Mouse (Mus musculus): Measurements from ENCODE around the gene Rdh16f2. TPM values are rescaled to one million over a fixed set of nuclear protein-coding genes. Genes with fewer than 3 reads are reported as not detected.
"Not testable (repeated sequence)": the region's sequence is repeated elsewhere in the genome, so short reads cannot be mapped to it uniquely, and the experiment has no call there.

The Rdh16f2 gene
- polyA plus RNA-seq (2012; rRNA removed): not detected in 2 replicates

DNA sequence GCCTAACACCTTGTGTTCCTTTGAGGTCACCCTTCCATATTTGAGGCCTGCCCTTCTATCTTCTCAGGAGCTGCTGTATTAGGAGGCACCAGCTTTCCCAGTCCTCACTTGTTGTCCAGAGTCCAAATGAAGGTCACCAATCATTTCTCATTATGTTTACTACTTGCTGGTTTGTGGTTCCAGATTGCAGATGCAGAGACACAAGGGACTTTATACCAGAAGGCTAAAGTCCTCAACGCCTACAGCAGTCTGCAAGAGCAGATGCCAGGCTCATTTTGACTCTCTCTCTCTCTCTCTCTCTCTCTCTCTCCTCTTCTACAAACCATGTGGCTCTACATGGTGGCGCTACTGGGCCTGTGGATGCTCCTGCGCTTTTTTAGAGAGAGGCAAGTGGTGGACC, at the start of gene Rdh16f2:
TSS of gene Rdh16f2 (plus strand) at position 243 of the 400 bp plus-strand sequence.
- Histone ChIP-seq H3K4me1 (ENCODE audit: control insufficient read depth, insufficient read depth, low read length) (no peaks in the 10 kb centered on the region), H3K4me3 (replicated peaks; ENCODE audit: insufficient read depth, low read depth, low read length) (no peak within 1 kb of the TSS), H3K27me3 (ENCODE audit: control insufficient read depth, insufficient read depth, low read length) (no peaks in the 10 kb centered on the region), H3K27ac (ENCODE audit: insufficient read depth, low read length) (no peak within 1 kb of the TSS)
- TF ChIP-seq CTCF (IDR thresholded peaks at IDR 0.05; ENCODE audit: borderline replicate concordance, insufficient read depth, low read depth, low read length) (no peak), POLR2A (IDR thresholded peaks at IDR 0.05; ENCODE audit: borderline replicate concordance, insufficient read depth, low read length) (no peak)
- 77% methylated on average over 3 of the region's 3 CpGs for WGBS
- DNase-seq: no peak

DNA sequence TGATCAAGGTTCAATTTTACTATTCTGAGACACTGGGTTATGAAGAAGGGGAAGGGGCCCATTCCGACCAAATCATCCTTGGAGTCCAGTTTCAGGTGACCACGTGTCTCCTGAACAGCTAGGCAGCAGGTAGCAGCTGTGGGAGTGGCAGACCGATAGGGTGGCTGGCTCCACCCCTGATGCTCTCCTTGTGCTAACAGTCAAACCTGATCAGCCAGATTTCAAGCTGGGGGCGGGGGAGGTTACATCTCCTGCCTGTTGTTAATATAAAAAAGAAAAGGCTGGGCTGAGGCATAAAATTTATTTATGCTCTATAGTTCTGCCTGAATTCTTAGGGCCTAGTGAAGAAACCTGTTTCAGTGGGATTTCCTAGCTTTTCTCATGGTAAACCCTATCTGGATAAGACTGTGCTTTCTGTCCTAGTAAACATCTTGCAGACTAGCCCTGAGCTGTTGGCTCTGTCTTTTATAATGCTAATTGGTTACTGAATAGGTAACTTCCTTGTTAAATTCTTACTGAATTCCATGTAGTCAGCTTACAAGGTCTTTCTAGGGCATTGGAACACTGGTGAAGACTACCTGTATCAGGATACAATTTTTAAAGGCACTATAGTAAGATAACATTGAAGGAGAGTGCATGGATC, 48.9 kb upstream of the Rdh16f2 start:
- not testable (repeated sequence) for DNase-seq; H3K27me3 ChIP-seq (ENCODE audit: control insufficient read depth, insufficient read depth, low read length); H3K4me3 ChIP-seq (replicated peaks; ENCODE audit: insufficient read depth, low read depth, low read length); H3K27ac ChIP-seq (ENCODE audit: insufficient read depth, low read length); H3K4me1 ChIP-seq (ENCODE audit: control insufficient read depth, insufficient read depth, low read length)
- WGBS: 80% methylated on average over 4 of the region's 4 CpGs

DNA sequence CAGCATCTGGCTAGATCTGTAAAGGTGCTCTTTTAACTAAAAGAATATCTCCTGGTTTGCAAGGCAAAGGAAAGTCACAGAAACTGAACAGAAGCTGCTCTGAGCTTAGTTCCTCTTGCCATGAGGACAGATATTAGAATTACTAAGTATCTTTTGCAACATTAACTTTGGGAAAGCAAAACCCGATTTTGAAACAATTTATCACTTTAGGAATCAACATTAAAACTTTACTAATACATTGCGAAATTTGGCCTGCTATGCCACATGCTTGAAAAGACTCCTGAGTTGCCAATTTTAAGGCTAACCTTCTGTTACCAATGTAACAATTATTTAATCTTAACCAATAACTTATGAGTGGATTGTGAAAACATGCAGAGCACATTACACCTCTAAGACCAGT, 44.5 kb upstream of the Rdh16f2 start:
- H3K27ac ChIP-seq (ENCODE audit: insufficient read depth, low read length); H3K27me3 ChIP-seq (ENCODE audit: control insufficient read depth, insufficient read depth, low read length); H3K4me1 ChIP-seq (ENCODE audit: control insufficient read depth, insufficient read depth, low read length); DNase-seq; H3K4me3 ChIP-seq (replicated peaks; ENCODE audit: insufficient read depth, low read depth, low read length): not testable (repeated sequence)
- WGBS: 88% methylated on average over 2 of the region's 2 CpGs

DNA sequence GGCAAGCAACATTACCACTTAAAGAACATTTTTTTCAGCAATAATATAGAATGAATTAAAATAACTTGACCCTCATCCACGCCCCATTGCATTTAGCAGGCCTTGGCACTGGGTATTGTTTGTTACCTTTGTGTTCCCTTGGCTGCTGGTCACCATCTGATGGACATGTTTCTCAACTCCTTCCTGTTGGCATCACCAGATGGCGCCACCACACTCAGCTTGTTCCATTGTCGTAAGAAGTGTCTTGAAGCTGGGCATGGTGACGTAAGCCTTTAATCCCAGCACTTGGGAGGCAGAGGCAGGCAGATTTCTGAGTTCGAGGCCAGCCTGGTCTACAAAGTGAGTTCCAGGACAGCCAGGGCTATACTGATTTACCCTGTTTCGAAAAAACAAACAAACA, 40.9 kb upstream of the Rdh16f2 start:
- no peak for DNase-seq
- Histone ChIP-seq H3K4me1 (ENCODE audit: control insufficient read depth, insufficient read depth, low read length) (peaks cover 9% of the 10 kb centered on the region; the same call in 1 of the 2 replicates), H3K27ac (ENCODE audit: insufficient read depth, low read length) (no peak overlapping the region), H3K27me3 (ENCODE audit: control insufficient read depth, insufficient read depth, low read length) (no peaks in the 10 kb centered on the region), H3K4me3 (replicated peaks; ENCODE audit: insufficient read depth, low read depth, low read length) (no peak overlapping the region)
- whole genome bisulfite sequencing: 74% methylated on average over 6 of the region's 6 CpGs
- TF ChIP-seq POLR2A (IDR thresholded peaks at IDR 0.05; ENCODE audit: borderline replicate concordance, insufficient read depth, low read length) (no peak), CTCF (IDR thresholded peaks at IDR 0.05; ENCODE audit: borderline replicate concordance, insufficient read depth, low read depth, low read length) (peak; percentile 18; the same call in 1 of the 2 replicates)

DNA sequence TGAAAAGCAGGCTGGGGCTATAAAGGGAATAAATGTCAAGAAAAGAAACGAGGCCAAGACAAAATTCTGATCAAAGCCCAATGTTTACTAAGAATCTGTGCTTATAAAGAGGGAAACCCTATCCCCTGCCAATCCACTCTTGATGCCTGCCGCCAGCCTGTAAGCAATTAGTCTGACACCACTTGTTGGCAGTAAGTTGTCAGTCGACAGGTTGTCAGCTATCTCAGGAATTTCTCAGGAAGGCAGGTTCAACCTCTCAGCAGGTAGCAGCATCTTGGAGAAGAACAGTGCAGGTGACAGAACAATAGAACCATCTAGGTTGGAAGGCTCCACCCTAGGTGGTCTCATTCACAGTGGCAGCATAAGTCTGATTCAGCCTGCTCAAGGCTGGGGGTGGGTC, 37.2 kb upstream of the Rdh16f2 start:
- H3K27me3 ChIP-seq (ENCODE audit: control insufficient read depth, insufficient read depth, low read length): no peaks in the 10 kb centered on the region
- H3K4me1 ChIP-seq (ENCODE audit: control insufficient read depth, insufficient read depth, low read length): peaks cover 9% of the 10 kb centered on the region; the same call in 1 of the 2 replicates
- TF ChIP-seq POLR2A (IDR thresholded peaks at IDR 0.05; ENCODE audit: borderline replicate concordance, insufficient read depth, low read length): no peak
- TF ChIP-seq CTCF (IDR thresholded peaks at IDR 0.05; ENCODE audit: borderline replicate concordance, insufficient read depth, low read depth, low read length): no peak
- no peak overlapping the region for H3K27ac ChIP-seq (ENCODE audit: insufficient read depth, low read length)
- H3K4me3 ChIP-seq (replicated peaks; ENCODE audit: insufficient read depth, low read depth, low read length): no peak overlapping the region
- peak in 1 of 2 experiments; percentile 38 for DNase-seq
- WGBS: 31% methylated on average over 3 of the region's 3 CpGs

DNA sequence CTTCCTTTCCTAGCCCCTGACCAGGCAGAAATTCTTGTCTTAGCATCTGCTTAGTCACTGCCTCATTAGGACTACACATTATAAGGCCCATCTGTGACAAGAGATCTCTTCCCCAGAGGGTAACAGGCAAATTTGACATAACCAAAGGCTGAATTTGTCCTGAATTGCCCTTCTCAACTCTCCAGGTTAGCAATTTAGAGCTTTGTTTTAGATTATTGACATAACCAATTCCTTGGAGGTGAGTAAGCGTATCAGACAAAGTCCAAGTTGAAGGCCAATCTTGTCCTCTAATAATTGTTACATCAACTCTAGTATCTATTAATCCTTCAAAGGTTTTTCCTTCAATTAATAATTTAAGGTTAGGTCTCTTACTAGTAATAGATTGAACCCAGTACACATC, 32.1 kb upstream of the Rdh16f2 start:
- not testable (repeated sequence) for H3K27me3 ChIP-seq (ENCODE audit: control insufficient read depth, insufficient read depth, low read length); H3K4me1 ChIP-seq (ENCODE audit: control insufficient read depth, insufficient read depth, low read length); H3K4me3 ChIP-seq (replicated peaks; ENCODE audit: insufficient read depth, low read depth, low read length); H3K27ac ChIP-seq (ENCODE audit: insufficient read depth, low read length); DNase-seq
- 95% methylated on average over 1 of the region's 1 CpGs for WGBS

DNA sequence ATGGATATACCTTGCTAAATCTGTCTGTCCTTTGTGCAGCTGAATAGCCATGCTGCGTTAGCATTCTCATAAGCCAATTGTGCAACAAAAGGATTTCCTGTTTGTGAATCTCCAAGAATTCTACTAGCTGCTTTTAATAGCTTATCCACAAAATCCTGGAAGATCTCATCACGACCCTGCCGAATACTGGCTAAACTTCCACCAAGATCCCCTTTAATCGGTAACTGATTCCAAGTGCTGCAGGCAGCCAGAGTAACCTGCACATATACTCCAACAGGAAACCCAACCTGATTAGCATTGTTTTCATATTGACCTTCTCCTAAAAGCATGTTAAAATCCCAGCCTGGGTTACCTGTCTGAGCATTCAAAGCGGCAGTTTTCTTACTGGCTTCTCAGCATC, 31.0 kb upstream of the Rdh16f2 start:
- Histone ChIP-seq H3K27ac (ENCODE audit: insufficient read depth, low read length) (no peak overlapping the region), H3K4me3 (replicated peaks; ENCODE audit: insufficient read depth, low read depth, low read length) (no peak overlapping the region)
- 88% methylated on average over 5 of the region's 5 CpGs for WGBS

DNA sequence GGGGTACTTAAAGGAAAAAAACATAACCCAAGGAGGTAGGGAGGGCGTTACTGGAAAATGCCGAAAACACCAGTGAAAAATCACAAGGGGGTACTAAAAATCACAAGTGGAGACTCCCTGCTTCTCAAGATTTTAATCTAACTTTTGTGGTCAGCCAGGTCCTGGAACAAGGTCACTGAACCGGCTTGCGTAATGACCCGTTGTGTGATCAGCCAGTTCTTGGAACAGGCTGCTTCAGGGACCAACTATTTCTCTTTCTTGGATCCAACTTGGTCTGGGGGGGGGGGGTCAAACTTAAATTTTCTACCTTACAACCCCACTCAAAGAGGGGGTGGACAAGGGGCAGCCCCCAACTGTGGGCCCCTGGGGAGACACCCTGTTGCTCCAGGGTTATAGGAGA, 28.5 kb upstream of the Rdh16f2 start:
- H3K27me3 ChIP-seq (ENCODE audit: control insufficient read depth, insufficient read depth, low read length); H3K4me3 ChIP-seq (replicated peaks; ENCODE audit: insufficient read depth, low read depth, low read length); H3K4me1 ChIP-seq (ENCODE audit: control insufficient read depth, insufficient read depth, low read length); DNase-seq; H3K27ac ChIP-seq (ENCODE audit: insufficient read depth, low read length): not testable (repeated sequence)
- WGBS: 94% methylated on average over 5 of the region's 5 CpGs

More for the DNA sequence above, 31.0 kb upstream of the Rdh16f2 start:
- DNase-seq: no peak
- no peaks in the 10 kb centered on the region for H3K27me3 ChIP-seq (ENCODE audit: control insufficient read depth, insufficient read depth, low read length)
- TF ChIP-seq CTCF (IDR thresholded peaks at IDR 0.05; ENCODE audit: borderline replicate concordance, insufficient read depth, low read depth, low read length) (no peak), POLR2A (IDR thresholded peaks at IDR 0.05; ENCODE audit: borderline replicate concordance, insufficient read depth, low read length) (no peak)
- H3K4me1 ChIP-seq (ENCODE audit: control insufficient read depth, insufficient read depth, low read length): no peaks in the 10 kb centered on the region

DNA sequence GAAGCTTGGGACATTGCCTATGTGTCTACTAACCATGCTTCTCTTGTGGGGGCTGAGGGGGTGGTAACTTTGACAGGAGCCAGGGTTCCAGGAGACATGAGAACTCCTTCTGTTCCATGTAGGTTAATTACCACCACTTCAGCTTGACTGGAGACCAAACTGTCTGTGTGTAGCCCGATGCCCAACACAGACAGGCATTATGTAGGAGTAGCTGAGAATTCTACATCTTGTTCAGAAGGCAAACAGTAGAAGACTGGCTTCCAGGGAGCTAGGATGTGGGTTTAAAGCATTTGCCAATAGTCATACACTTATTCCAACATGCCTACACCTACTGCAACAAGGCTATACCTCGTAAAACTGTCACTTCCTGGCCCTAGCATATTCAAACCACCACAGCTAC, 27.7 kb upstream of the Rdh16f2 start:
- TF ChIP-seq CTCF (IDR thresholded peaks at IDR 0.05; ENCODE audit: borderline replicate concordance, insufficient read depth, low read depth, low read length) (no peak), POLR2A (IDR thresholded peaks at IDR 0.05; ENCODE audit: borderline replicate concordance, insufficient read depth, low read length) (no peak)
- WGBS: 87% methylated on average over 2 of the region's 2 CpGs
- Histone ChIP-seq H3K4me3 (replicated peaks; ENCODE audit: insufficient read depth, low read depth, low read length) (no peak overlapping the region), H3K27me3 (ENCODE audit: control insufficient read depth, insufficient read depth, low read length) (no peaks in the 10 kb centered on the region), H3K4me1 (ENCODE audit: control insufficient read depth, insufficient read depth, low read length) (no peaks in the 10 kb centered on the region), H3K27ac (ENCODE audit: insufficient read depth, low read length) (no peak overlapping the region)
- no peak for DNase-seq

Data from cerebellum, adult 2 months (tissue).